Mouse (Mus musculus): ENCODE data around the gene Adrb1.

GRCm38 (mm10) chr19:56691103-56691502 lies 30.9 kb upstream of the Adrb1 start:
- no peak for TF ChIP-seq POLR2A (IDR thresholded peaks at IDR 0.05; ENCODE audit: insufficient read depth, low read length)
- TF ChIP-seq CTCF (IDR thresholded peaks at IDR 0.05; ENCODE audit: low read depth, low read length), result no peak

Data from ES-Bruce4 (cell line).